Mouse (Mus musculus) limb, embryonic 13.5 days (tissue): ENCODE measurements around the gene Armh2. TPM values are rescaled to one million over a fixed set of nuclear protein-coding genes. Genes with fewer than 3 reads are reported as not detected.

ENCODE experiments used
- ATAC-seq: fragments of 200-750 bp; cut with Nextera tagmentation; 2 replicates; pipeline ENCODE4 v1.8.0; 2017; ENCODE audit warnings: low read depth, moderate number of reproducible peaks, moderate TSS enrichment; ENCODE audit not compliant: low FRiP score
- H3K27ac ChIP-seq: fragments of 300-500 bp; sonication (generic); 2 replicates; pipeline ENCODE4 v1.5.1; 2015; ENCODE audit warnings: inconsistent platforms, mild to moderate bottlenecking, moderate library complexity
- H3K27me3 ChIP-seq: fragments of 300-500 bp; sonication (generic); 2 replicates; pipeline ENCODE4 v1.6.1; 2015; ENCODE audit warnings: mild to moderate bottlenecking, inconsistent platforms
- H3K36me3 ChIP-seq: fragments of 300-500 bp; sonication (generic); 2 replicates; pipeline ENCODE4 v1.6.1; 2015; ENCODE audit warnings: inconsistent platforms, mild to moderate bottlenecking, moderate library complexity
- H3K4me1 ChIP-seq: fragments of 300-500 bp; sonication (generic); 2 replicates; pipeline ENCODE4 v1.6.1; 2015; ENCODE audit warnings: inconsistent platforms
- H3K4me2 ChIP-seq: fragments of 300-500 bp; sonication (generic); replicated peaks from 2 replicates; pipeline ENCODE4 v1.6.1; 2015; ENCODE audit warnings: inconsistent platforms, mild to moderate bottlenecking, moderate library complexity
- H3K4me3 ChIP-seq: fragments of 300-500 bp; sonication (generic); 2 replicates; pipeline ENCODE4 v1.5.1; 2015; ENCODE audit warnings: moderate library complexity, mild to moderate bottlenecking, inconsistent platforms
- H3K9ac ChIP-seq: fragments of 300-500 bp; sonication (generic); 2 replicates; pipeline ENCODE4 v1.6.1; 2015; ENCODE audit warnings: mild to moderate bottlenecking, inconsistent platforms
- H3K9me3 ChIP-seq: fragments of 300-500 bp; sonication (generic); 2 replicates; pipeline ENCODE4 v1.6.1; 2016; ENCODE audit warnings: inconsistent platforms
- WGBS: fragments of 180-500 bp; shearing (Covaris S2); methylation state at CpG from one replicate; pipeline ENCODE4 v1.1.7; 2015; 5-methylcytosine and 5-hydroxymethylcytosine counted together
- polyA plus RNA-seq: library from polyadenylated mRNA; unstranded; fragments of >200 nt; fragmentation: Nextera tagmentation; extraction: Ambion mirVana; gene quantifications from 2 replicates; pipeline ENCODE4 v1.2.1, GENCODE M21; 2015

The Armh2 gene
- polyA plus RNA-seq = not detected in 2 replicates

- Histone ChIP-seq H3K9me3 (no peaks in the 10 kb centered on the region), H3K4me2 (no peak within 1 kb of the TSS), H3K36me3 (0 out of 2 replicates have a peak, but pooled peaks cover 4% of the 10 kb centered on the region), H3K4me3 (no peak within 1 kb of the TSS), H3K27me3 (no peaks in the 10 kb centered on the region), H3K27ac (no peak within 1 kb of the TSS), H3K4me1 (no peaks in the 10 kb centered on the region), H3K9ac (no peak within 1 kb of the TSS)
- WGBS = 88% methylated on average over 10 of the region's 10 CpGs
- ATAC-seq = no peak
Observed at GRCm38 (mm10) chr13:24741028-24741427, at the start of gene Armh2. Armh2 (plus strand) TSS chr13:24741232.

GRCm38 (mm10) chr13:24693312-24693711, 47.7 kb upstream of the Armh2 start:
- 76% methylated on average over 7 of the region's 7 CpGs for WGBS
- no peak overlapping the region for H3K4me2 ChIP-seq
- no peaks in the 10 kb centered on the region for H3K27me3 ChIP-seq
- H3K9ac ChIP-seq = no peak overlapping the region
- no peaks in the 10 kb centered on the region for H3K36me3 ChIP-seq
- no peaks in the 10 kb centered on the region for H3K4me1 ChIP-seq
- ATAC-seq = no peak
- no peak overlapping the region for H3K27ac ChIP-seq
- H3K4me3 ChIP-seq = no peak overlapping the region
- H3K9me3 ChIP-seq = no peaks in the 10 kb centered on the region

- no peak overlapping the region for H3K4me3 ChIP-seq
- H3K4me1 ChIP-seq = no peaks in the 10 kb centered on the region
- no peak overlapping the region for H3K27ac ChIP-seq
- no peaks in the 10 kb centered on the region for H3K27me3 ChIP-seq
- no peaks in the 10 kb centered on the region for H3K9me3 ChIP-seq
- no peaks in the 10 kb centered on the region for H3K36me3 ChIP-seq
- no peak for ATAC-seq
- WGBS = 90% methylated on average over 4 of the region's 4 CpGs
- H3K9ac ChIP-seq = no peak overlapping the region
- no peak overlapping the region for H3K4me2 ChIP-seq
Observed at GRCm38 (mm10) chr13:24698746-24699145, 42.3 kb upstream of the Armh2 start.

- ATAC-seq = no peak
- Histone ChIP-seq H3K4me2 (no peak overlapping the region), H3K4me3 (no peak overlapping the region), H3K27me3 (no peaks in the 10 kb centered on the region), H3K9me3 (no peaks in the 10 kb centered on the region), H3K4me1 (no peaks in the 10 kb centered on the region), H3K27ac (no peak overlapping the region), H3K36me3 (no peaks in the 10 kb centered on the region), H3K9ac (no peak overlapping the region)
- WGBS = 77% methylated on average over 5 of the region's 5 CpGs
Observed at GRCm38 (mm10) chr13:24702128-24702527, 38.9 kb upstream of the Armh2 start.

GRCm38 (mm10) chr13:24709656-24710396, 31.2 kb upstream of the Armh2 start:
- Histone ChIP-seq H3K36me3 (no peaks in the 10 kb centered on the region), H3K4me1 (no peaks in the 10 kb centered on the region), H3K4me2 (no peak overlapping the region), H3K27me3 (no peaks in the 10 kb centered on the region), H3K27ac (no peak overlapping the region), H3K9me3 (no peaks in the 10 kb centered on the region), H3K9ac (no peak overlapping the region), H3K4me3 (no peak overlapping the region)
- ATAC-seq = no peak
- 76% methylated on average over 12 of the region's 12 CpGs for WGBS

- no peaks in the 10 kb centered on the region for H3K4me1 ChIP-seq
- 66% methylated on average over 7 of the region's 7 CpGs for WGBS
- H3K27ac ChIP-seq = no peak overlapping the region
- ATAC-seq = no peak
- H3K9ac ChIP-seq = no peak overlapping the region
- H3K9me3 ChIP-seq = no peaks in the 10 kb centered on the region
- H3K36me3 ChIP-seq = no peaks in the 10 kb centered on the region
- H3K4me2 ChIP-seq = no peak overlapping the region
- no peaks in the 10 kb centered on the region for H3K27me3 ChIP-seq
- H3K4me3 ChIP-seq = no peak overlapping the region
Observed at GRCm38 (mm10) chr13:24710968-24711367, 30.1 kb upstream of the Armh2 start.

GRCm38 (mm10) chr13:24712581-24713130, 28.4 kb upstream of the Armh2 start:
- Histone ChIP-seq H3K27me3 (no peaks in the 10 kb centered on the region), H3K36me3 (no peaks in the 10 kb centered on the region), H3K9ac (no peak overlapping the region), H3K4me1 (no peaks in the 10 kb centered on the region), H3K9me3 (no peaks in the 10 kb centered on the region), H3K4me3 (no peak overlapping the region), H3K4me2 (no peak overlapping the region), H3K27ac (no peak overlapping the region)
- 74% methylated on average over 7 of the region's 7 CpGs for WGBS
- no peak for ATAC-seq

GRCm38 (mm10) chr13:24713434-24714000, 27.5 kb upstream of the Armh2 start:
- Histone ChIP-seq H3K27ac (no peak overlapping the region), H3K4me2 (peak overlapping the region; percentile 54), H3K4me1 (no peaks in the 10 kb centered on the region), H3K9me3 (no peaks in the 10 kb centered on the region), H3K4me3 (peak overlapping the region; percentile 28), H3K9ac (peak overlapping the region; percentile 51; the same call in 1 of the 2 replicates), H3K27me3 (no peaks in the 10 kb centered on the region), H3K36me3 (no peaks in the 10 kb centered on the region)
- peak; percentile 83 for ATAC-seq
- 8% methylated on average over 16 of the region's 16 CpGs for WGBS

GRCm38 (mm10) chr13:24714360-24714885, 26.6 kb upstream of the Armh2 start:
- WGBS = 73% methylated on average over 9 of the region's 9 CpGs
- Histone ChIP-seq H3K9me3 (no peaks in the 10 kb centered on the region), H3K4me2 (no peak overlapping the region), H3K27ac (no peak overlapping the region), H3K27me3 (no peaks in the 10 kb centered on the region), H3K9ac (no peak overlapping the region), H3K4me1 (no peaks in the 10 kb centered on the region), H3K36me3 (no peaks in the 10 kb centered on the region), H3K4me3 (no peak overlapping the region)
- ATAC-seq = no peak

GRCm38 (mm10) chr13:24715601-24716000, 25.4 kb upstream of the Armh2 start:
- H3K27ac ChIP-seq = no peak overlapping the region
- no peaks in the 10 kb centered on the region for H3K27me3 ChIP-seq
- no peaks in the 10 kb centered on the region for H3K9me3 ChIP-seq
- no peaks in the 10 kb centered on the region for H3K36me3 ChIP-seq
- H3K9ac ChIP-seq = no peak overlapping the region
- no peaks in the 10 kb centered on the region for H3K4me1 ChIP-seq
- no peak for ATAC-seq
- H3K4me2 ChIP-seq = no peak overlapping the region
- WGBS = 79% methylated on average over 5 of the region's 5 CpGs
- H3K4me3 ChIP-seq = no peak overlapping the region

- no peaks in the 10 kb centered on the region for H3K4me1 ChIP-seq
- H3K27ac ChIP-seq = no peak overlapping the region
- H3K9me3 ChIP-seq = no peaks in the 10 kb centered on the region
- H3K9ac ChIP-seq = no peak overlapping the region
- no peak overlapping the region for H3K4me3 ChIP-seq
- no peaks in the 10 kb centered on the region for H3K27me3 ChIP-seq
- no peak for ATAC-seq
- WGBS = 82% methylated on average over 9 of the region's 9 CpGs
- H3K4me2 ChIP-seq = no peak overlapping the region
- no peaks in the 10 kb centered on the region for H3K36me3 ChIP-seq
Observed at GRCm38 (mm10) chr13:24716441-24716840, 24.6 kb upstream of the Armh2 start.

- Histone ChIP-seq H3K9ac (no peak overlapping the region), H3K4me1 (no peaks in the 10 kb centered on the region), H3K27ac (no peak overlapping the region), H3K9me3 (no peaks in the 10 kb centered on the region), H3K4me2 (no peak overlapping the region), H3K4me3 (no peak overlapping the region), H3K36me3 (no peaks in the 10 kb centered on the region), H3K27me3 (no peaks in the 10 kb centered on the region)
- WGBS = 45% methylated on average over 7 of the region's 7 CpGs
- ATAC-seq = no peak
Observed at GRCm38 (mm10) chr13:24717677-24718076, 23.4 kb upstream of the Armh2 start.
